Mouse (Mus musculus) megakaryocyte, embryonic 14.5 days (primary cell): Measurements from ENCODE around the gene Celf2.

Experiments used
- FLI1 ChIP-seq: IDR thresholded peaks from 2 replicates; pipeline ENCODE4 v1.6.1; 2012; ENCODE audit warnings: low read length, inconsistent platforms, mixed read lengths
- GATA1 ChIP-seq: IDR thresholded peaks from 3 replicates; pipeline ENCODE4 v1.6.1; 2012; ENCODE audit warnings: mixed read lengths, low read length, inconsistent platforms, borderline replicate concordance

DNA sequence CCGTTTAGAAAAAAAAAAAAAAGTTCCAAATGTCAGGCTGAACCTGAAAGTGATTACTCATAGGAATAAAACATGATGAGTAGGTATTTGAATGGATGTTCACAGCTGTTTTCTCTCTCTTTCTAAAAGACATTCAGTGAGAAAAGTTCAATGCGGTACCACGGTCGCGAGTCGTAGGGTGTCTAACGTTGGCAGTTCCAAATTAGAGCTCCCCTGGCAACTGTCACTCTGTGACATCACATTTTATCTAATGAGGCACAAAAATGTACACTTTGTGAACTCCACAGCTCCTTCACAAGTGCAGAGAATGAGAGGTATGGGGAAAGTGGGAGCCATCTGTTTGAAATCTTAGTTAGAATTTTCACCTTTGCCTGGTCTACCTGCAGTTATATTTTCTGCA is 274.8 kb downstream of the Celf2 start:
- TF ChIP-seq GATA1 (no peak), FLI1 (no peak)
